Mouse (Mus musculus): ENCODE data around the gene Wif1. TPM values are rescaled to one million over a fixed set of nuclear protein-coding genes. Genes with fewer than 3 reads are reported as not detected.

Wif1 gene
- polyA plus RNA-seq, 1 experiment, result not detected

DNA sequence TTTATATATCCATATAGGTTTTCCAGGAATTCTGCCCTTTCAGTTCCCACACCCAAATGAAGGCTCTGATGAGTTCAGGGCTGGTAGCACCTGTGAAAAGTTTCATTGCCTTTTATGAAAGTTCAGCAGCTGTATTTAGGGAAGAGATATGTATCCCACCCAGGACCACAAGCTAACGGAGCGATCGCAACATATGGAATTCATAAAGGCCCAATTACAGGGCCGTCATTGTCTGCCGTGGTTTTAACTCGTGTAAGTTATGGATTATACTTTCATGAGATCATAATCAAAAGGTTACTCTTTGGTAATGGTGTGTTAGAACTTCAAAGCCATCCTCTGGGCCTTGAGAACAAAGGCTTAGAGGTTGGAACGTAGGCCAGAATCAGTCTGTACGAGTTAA is 28.9 kb downstream of the Wif1 start:
- TF ChIP-seq GATA1 (IDR thresholded peaks at IDR 0.05; ENCODE audit: low read length), result no peak
- H3K27me3 ChIP-seq (ENCODE audit: control insufficient read depth), result no peaks in the 10 kb centered on the region
- H3K9me3 ChIP-seq (ENCODE audit: control insufficient read depth, low read length), result peaks cover 3% of the 10 kb centered on the region; the same call in 1 of the 2 replicates
- no peaks in the 10 kb centered on the region for H3K36me3 ChIP-seq (ENCODE audit: control insufficient read depth)
- no peaks in the 10 kb centered on the region for H3K4me1 ChIP-seq (ENCODE audit: control insufficient read depth)
- no peak overlapping the region for H3K4me3 ChIP-seq (replicated peaks)

DNA sequence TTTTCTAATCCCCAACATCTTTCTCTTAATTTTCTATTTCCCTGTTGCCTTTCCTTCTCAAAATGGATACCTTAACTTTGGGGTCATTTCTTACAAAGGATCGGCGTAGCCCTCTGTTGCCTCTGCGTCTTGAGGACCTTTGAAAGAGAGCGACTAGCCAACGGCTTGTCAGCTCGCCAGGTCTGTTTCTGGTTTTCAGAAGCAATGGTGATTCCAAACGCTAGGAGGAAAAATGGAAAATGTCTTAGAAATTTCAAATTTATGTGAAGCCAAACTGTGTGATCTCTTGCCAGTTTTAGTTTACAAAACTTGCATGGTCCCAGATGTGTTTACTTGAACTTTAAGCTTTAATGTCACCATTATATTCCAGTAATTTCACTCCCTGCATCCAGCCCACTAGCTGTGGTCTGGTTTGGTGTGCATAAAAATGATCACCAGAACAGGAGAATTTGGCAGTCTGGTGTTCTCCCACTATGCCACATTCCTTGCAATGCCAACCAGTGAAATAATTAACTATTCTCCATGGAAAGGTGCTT is 33.7 kb downstream of the Wif1 start:
- no peaks in the 10 kb centered on the region for H3K27me3 ChIP-seq (ENCODE audit: control insufficient read depth)
- no peak overlapping the region for H3K4me3 ChIP-seq (replicated peaks)
- H3K36me3 ChIP-seq (ENCODE audit: control insufficient read depth), result no peaks in the 10 kb centered on the region
- peaks cover 4% of the 10 kb centered on the region for H3K9me3 ChIP-seq (ENCODE audit: control insufficient read depth, low read length)
- no peak for TF ChIP-seq GATA1 (IDR thresholded peaks at IDR 0.05; ENCODE audit: low read length)
- no peaks in the 10 kb centered on the region for H3K4me1 ChIP-seq (ENCODE audit: control insufficient read depth)

DNA sequence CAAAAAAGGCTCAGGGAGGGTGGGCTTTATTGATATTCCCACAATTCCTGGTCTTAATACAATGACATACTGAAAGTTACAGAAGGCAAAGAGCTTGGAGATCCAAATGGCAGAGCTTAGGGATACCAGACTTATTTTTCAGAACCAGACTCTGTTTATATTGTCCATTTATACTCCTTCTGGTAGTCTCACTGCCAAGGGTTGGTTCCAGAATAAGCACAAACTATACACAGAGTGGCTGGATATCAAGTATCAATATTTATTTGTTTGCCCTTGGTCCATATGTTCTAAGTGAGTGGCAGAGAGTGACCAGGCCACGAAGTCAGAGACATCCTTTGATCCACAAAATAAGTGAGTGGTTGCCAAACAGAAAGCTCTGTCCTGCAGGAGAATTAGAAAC is 34.2 kb downstream of the Wif1 start:
- no peak overlapping the region for H3K4me3 ChIP-seq (replicated peaks)
- H3K4me1 ChIP-seq (ENCODE audit: control insufficient read depth), result no peaks in the 10 kb centered on the region
- H3K36me3 ChIP-seq (ENCODE audit: control insufficient read depth), result no peaks in the 10 kb centered on the region
- H3K27me3 ChIP-seq (ENCODE audit: control insufficient read depth), result no peaks in the 10 kb centered on the region
- no peak for TF ChIP-seq TAL1 (IDR thresholded peaks at IDR 0.05; ENCODE audit: low read length)
- no peak for TF ChIP-seq GATA1 (IDR thresholded peaks at IDR 0.05; ENCODE audit: low read length)
- peaks cover 6% of the 10 kb centered on the region for H3K9me3 ChIP-seq (ENCODE audit: control insufficient read depth, low read length)

DNA sequence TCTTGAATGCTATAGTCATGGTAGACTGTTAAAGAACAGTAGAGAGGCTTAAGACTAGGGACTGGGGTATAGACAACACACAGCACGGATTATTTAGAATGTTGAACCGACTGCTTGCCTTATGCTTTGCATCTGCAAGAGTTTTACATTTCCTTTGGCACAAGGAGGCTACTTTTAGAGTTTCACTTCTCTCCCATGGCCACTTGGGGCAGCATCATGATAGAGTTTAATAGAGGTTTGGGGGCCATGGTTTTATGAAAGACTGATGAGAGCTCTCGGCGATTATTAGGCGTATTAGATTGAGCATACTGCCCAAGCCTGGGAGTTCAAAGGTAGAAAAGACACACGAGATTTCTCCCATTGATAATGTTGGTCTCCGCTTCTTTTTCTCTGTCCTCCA is 37.0 kb downstream of the Wif1 start:
- no peak overlapping the region for H3K4me3 ChIP-seq (replicated peaks)
- peaks cover 3% of the 10 kb centered on the region for H3K9me3 ChIP-seq (ENCODE audit: control insufficient read depth, low read length)
- TF ChIP-seq TAL1 (IDR thresholded peaks at IDR 0.05; ENCODE audit: low read length), result no peak
- TF ChIP-seq GATA1 (IDR thresholded peaks at IDR 0.05; ENCODE audit: low read length), result no peak
- H3K4me1 ChIP-seq (ENCODE audit: control insufficient read depth), result no peaks in the 10 kb centered on the region
- H3K36me3 ChIP-seq (ENCODE audit: control insufficient read depth), result no peaks in the 10 kb centered on the region
- H3K27me3 ChIP-seq (ENCODE audit: control insufficient read depth), result no peaks in the 10 kb centered on the region

DNA sequence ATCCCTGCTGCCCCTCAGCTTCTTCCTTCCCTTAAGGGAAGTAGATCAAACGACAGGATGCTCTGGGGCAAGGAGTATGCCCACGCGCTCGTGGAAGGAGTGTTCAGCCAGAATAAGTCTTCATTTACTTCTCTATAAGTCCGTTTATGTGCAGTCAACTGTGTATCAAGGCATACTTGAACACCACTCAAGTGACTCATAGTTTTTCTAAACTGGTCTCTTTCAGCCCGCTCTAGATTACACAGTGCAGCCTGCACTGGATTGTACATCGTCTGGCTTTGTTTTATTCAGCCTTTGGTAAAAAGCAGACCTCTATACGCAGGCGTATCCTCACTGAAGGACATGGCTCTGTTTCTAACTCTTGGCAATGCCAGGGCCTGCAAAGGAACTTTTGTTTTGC is 46.7 kb downstream of the Wif1 start:
- H3K36me3 ChIP-seq (ENCODE audit: control insufficient read depth), result no peaks in the 10 kb centered on the region
- peaks cover 3% of the 10 kb centered on the region; the same call in 1 of the 2 replicates for H3K9me3 ChIP-seq (ENCODE audit: control insufficient read depth, low read length)
- TF ChIP-seq TAL1 (IDR thresholded peaks at IDR 0.05; ENCODE audit: low read length), result no peak
- no peak for TF ChIP-seq GATA1 (IDR thresholded peaks at IDR 0.05; ENCODE audit: low read length)
- H3K4me3 ChIP-seq (replicated peaks), result no peak overlapping the region
- H3K4me1 ChIP-seq (ENCODE audit: control insufficient read depth), result no peaks in the 10 kb centered on the region
- no peaks in the 10 kb centered on the region for H3K27me3 ChIP-seq (ENCODE audit: control insufficient read depth)

DNA sequence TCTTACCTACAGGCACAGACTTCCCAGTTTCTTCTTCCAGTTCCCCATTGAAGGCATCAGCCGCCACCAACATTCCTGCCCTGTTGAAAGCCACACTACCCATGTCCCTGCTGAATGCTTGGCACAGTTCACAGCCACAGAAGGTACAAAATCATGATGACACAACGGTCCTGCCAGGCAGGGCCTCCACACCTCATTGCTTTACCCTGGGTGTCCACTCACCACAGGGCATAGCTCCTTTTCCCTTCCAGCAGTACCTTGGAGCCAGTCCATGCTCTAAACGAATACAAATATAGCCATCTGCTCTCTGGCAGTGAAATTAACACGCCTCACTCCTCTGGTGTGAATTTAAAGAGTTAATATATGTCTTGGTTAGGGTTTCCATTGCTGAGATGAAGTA is 49.1 kb downstream of the Wif1 start:
- H3K27me3 ChIP-seq (ENCODE audit: control insufficient read depth), result no peaks in the 10 kb centered on the region
- no peaks in the 10 kb centered on the region; the same call in 1 of the 2 replicates for H3K9me3 ChIP-seq (ENCODE audit: control insufficient read depth, low read length)
- no peak overlapping the region for H3K4me3 ChIP-seq (replicated peaks)
- H3K4me1 ChIP-seq (ENCODE audit: control insufficient read depth), result no peaks in the 10 kb centered on the region
- TF ChIP-seq GATA1 (IDR thresholded peaks at IDR 0.05; ENCODE audit: low read length), result no peak
- TF ChIP-seq TAL1 (IDR thresholded peaks at IDR 0.05; ENCODE audit: low read length), result no peak
- no peaks in the 10 kb centered on the region for H3K36me3 ChIP-seq (ENCODE audit: control insufficient read depth)

DNA sequence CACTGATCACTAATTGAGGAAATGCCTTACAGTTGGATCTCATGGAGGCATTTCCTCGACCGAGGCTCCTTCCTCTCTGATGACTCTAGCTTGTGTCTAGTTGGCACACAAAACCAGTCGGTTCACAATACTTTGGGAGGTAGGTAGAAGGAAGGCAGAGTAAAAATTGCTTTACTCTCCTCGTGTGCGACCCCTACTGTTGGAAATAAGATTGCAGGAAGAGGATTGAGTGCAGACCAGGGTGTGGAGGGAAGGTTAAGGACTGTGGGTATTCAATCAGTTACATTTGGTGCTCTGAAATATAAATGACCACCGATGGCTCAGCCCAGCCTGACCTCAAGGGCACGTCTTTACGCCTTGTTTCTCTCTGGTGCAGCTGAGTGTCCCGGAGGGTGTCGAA is 49.8 kb downstream of the Wif1 start:
- H3K4me3 ChIP-seq (replicated peaks), result no peak overlapping the region
- H3K27me3 ChIP-seq (ENCODE audit: control insufficient read depth), result no peaks in the 10 kb centered on the region
- H3K4me1 ChIP-seq (ENCODE audit: control insufficient read depth), result no peaks in the 10 kb centered on the region
- no peaks in the 10 kb centered on the region for H3K36me3 ChIP-seq (ENCODE audit: control insufficient read depth)
- no peak for TF ChIP-seq TAL1 (IDR thresholded peaks at IDR 0.05; ENCODE audit: low read length)
- TF ChIP-seq GATA1 (IDR thresholded peaks at IDR 0.05; ENCODE audit: low read length), result no peak
- no peaks in the 10 kb centered on the region; the same call in 1 of the 2 replicates for H3K9me3 ChIP-seq (ENCODE audit: control insufficient read depth, low read length)

DNA sequence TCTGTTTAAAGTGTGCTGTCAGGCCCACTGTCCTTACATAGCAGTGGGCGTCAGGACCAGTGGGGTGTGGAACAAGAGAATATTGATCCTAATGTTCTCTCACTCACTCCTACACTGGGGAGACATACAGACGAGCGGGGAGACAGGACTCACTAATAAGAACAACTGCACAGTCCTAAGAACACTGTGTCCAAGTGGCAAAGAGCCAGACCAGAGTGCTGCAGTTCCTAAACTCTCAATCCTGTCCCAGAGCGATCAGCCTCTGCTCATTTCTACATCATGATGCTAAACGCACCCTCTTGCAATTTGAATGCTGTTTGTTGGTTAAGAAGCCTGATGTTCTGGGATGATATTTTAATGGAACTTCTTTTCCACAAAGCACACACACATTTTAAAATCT is 54.9 kb downstream of the Wif1 start:
- H3K4me1 ChIP-seq (ENCODE audit: control insufficient read depth), result no peaks in the 10 kb centered on the region
- no peaks in the 10 kb centered on the region for H3K9me3 ChIP-seq (ENCODE audit: control insufficient read depth, low read length)
- H3K36me3 ChIP-seq (ENCODE audit: control insufficient read depth), result no peaks in the 10 kb centered on the region
- H3K4me3 ChIP-seq (replicated peaks), result no peak overlapping the region
- no peaks in the 10 kb centered on the region for H3K27me3 ChIP-seq (ENCODE audit: control insufficient read depth)
- TF ChIP-seq GATA1 (IDR thresholded peaks at IDR 0.05; ENCODE audit: low read length) (no peak), TAL1 (IDR thresholded peaks at IDR 0.05; ENCODE audit: low read length) (no peak)

DNA sequence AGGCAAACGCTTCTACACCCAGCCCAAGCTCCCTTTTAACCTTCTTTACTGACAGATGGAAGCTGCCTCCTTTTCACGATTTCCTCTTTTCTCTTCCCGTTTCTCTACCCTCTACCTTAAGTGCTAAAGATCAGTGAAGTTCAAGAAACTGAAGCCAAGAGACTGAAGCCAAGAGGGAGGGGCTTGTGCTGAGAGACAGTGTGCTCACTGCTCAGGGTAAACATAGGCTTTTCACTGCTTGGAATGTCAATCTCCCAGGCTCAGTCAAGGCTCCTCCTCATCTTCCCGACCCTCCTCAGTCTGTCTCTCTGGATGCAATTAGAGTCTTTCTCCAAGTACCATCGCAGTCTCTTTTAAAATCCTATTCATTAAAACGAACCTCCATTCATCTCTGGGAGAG is 55.6 kb downstream of the Wif1 start:
- H3K4me1 ChIP-seq (ENCODE audit: control insufficient read depth), result no peaks in the 10 kb centered on the region

DNA sequence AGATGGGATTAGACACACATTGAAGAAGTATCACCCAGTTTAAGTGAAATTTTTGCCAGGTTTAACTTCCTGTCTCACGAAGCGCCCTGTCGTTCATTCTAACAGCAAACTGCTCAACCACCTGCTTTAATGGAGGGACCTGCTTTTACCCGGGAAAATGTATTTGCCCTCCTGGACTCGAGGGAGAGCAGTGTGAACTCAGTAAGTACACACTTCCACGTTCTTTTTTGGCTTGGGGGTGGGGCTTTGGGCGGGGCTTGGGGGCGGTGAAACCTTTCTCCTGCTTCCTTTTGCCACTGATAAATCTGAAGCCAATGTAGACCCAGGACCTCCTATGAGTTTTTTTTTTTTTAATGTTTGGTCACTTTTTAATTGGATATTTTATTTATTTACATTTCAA is 56.2 kb downstream of the Wif1 start:
- Histone ChIP-seq H3K4me3 (replicated peaks) (no peak overlapping the region), H3K36me3 (ENCODE audit: control insufficient read depth) (no peaks in the 10 kb centered on the region), H3K4me1 (ENCODE audit: control insufficient read depth) (no peaks in the 10 kb centered on the region), H3K27me3 (ENCODE audit: control insufficient read depth) (no peaks in the 10 kb centered on the region), H3K9me3 (ENCODE audit: control insufficient read depth, low read length) (no peaks in the 10 kb centered on the region)
- TF ChIP-seq TAL1 (IDR thresholded peaks at IDR 0.05; ENCODE audit: low read length) (no peak), GATA1 (IDR thresholded peaks at IDR 0.05; ENCODE audit: low read length) (no peak)

More for the DNA sequence above, 55.6 kb downstream of the Wif1 start:
- Histone ChIP-seq H3K4me3 (replicated peaks) (no peak overlapping the region), H3K36me3 (ENCODE audit: control insufficient read depth) (no peaks in the 10 kb centered on the region), H3K27me3 (ENCODE audit: control insufficient read depth) (no peaks in the 10 kb centered on the region), H3K9me3 (ENCODE audit: control insufficient read depth, low read length) (no peaks in the 10 kb centered on the region)
- no peak for TF ChIP-seq GATA1 (IDR thresholded peaks at IDR 0.05; ENCODE audit: low read length)
- no peak for TF ChIP-seq TAL1 (IDR thresholded peaks at IDR 0.05; ENCODE audit: low read length)
